8 mouse cellular contexts compared by ENCODE assay signal in genomic region chrX:135796305-135797211, GRCm38 (mm10). TPM values are rescaled to one million over a fixed set of nuclear protein-coding genes. Genes with fewer than 3 reads are reported as not detected.
DNase-seq lines count a peak whose midpoint lies in the region; ATAC-seq and TF ChIP-seq lines count a peak whose summit lies in the region.
"Not testable (repeated sequence)": the region's sequence is repeated elsewhere in the genome, so short reads cannot be mapped to it uniquely, and the experiment has no call there.

No protein-coding gene starts in this region.

- WGBS in heart, embryonic 15.5 days, result 13% methylated on average over 21 of the region's 26 CpGs
- WGBS in kidney, embryonic 15.5 days, result 28% methylated on average over 26 of the region's 26 CpGs
- 14% methylated on average over 25 of the region's 26 CpGs for WGBS in liver, embryonic 16.5 days (ENCODE audit: insufficient replicate concordance)
- 22% methylated on average over 20 of the region's 26 CpGs for WGBS in midbrain, postnatal 0 days
- 14% methylated on average over 20 of the region's 26 CpGs for WGBS in stomach, postnatal 0 days

- H3K4me3 ChIP-seq in ES-Bruce4 (ENCODE audit: low read depth, low read length), result peak overlapping the region; percentile 78
- H3K4me3 ChIP-seq in embryonic fibroblast, embryonic 13.5 days (ENCODE audit: insufficient read depth, low read length), result peak overlapping the region; percentile 25
- H3K4me3 ChIP-seq in heart, embryonic 15.5 days, result peak overlapping the region; percentile 61
- peak overlapping the region; percentile 59 for H3K4me3 ChIP-seq in kidney, embryonic 15.5 days (replicated peaks)
- peak overlapping the region; percentile 47 for H3K4me3 ChIP-seq in liver, embryonic 16.5 days (ENCODE audit: low read depth, low read length)
- H3K4me3 ChIP-seq in midbrain, postnatal 0 days (ENCODE audit: low read depth, low read length), result peak overlapping the region; percentile 52
- peak overlapping the region; percentile 45 for H3K4me3 ChIP-seq in stomach, postnatal 0 days (ENCODE audit: low read depth, low read length)

- not testable (repeated sequence) for H3K27me3 ChIP-seq in ES-Bruce4 (ENCODE audit: control insufficient read depth, insufficient read depth, low read length, poor library complexity, severe bottlenecking); heart, embryonic 15.5 days; kidney, embryonic 15.5 days; liver, embryonic 16.5 days (ENCODE audit: control insufficient read depth, insufficient read depth, low read depth, low read length); midbrain, postnatal 0 days (ENCODE audit: insufficient read depth, low read length); stomach, postnatal 0 days (ENCODE audit: control insufficient read depth, insufficient read depth, low read length)

- ATAC-seq in heart, embryonic 15.5 days (replicated peaks; ENCODE audit: insufficient number of reproducible peaks, insufficient read depth, low FRiP score, low read depth), result peak; percentile 56
- peak; percentile 80 for ATAC-seq in kidney, embryonic 15.5 days (replicated peaks; ENCODE audit: low FRiP score)
- peak; percentile 35 for ATAC-seq in liver, embryonic 16.5 days (ENCODE audit: low read depth)
- peak; percentile 31; the same call in 1 of the 2 replicates for ATAC-seq in midbrain, postnatal 0 days (ENCODE audit: low FRiP score)
- peak; percentile 65 for ATAC-seq in stomach, postnatal 0 days (ENCODE audit: low FRiP score, low TSS enrichment)

- not testable (repeated sequence) for H3K4me1 ChIP-seq in ES-Bruce4 (ENCODE audit: control insufficient read depth, insufficient read depth, low read length); embryonic fibroblast, embryonic 13.5 days (ENCODE audit: control insufficient read depth, insufficient read depth, low read length); heart, embryonic 15.5 days (replicated peaks); kidney, embryonic 15.5 days; liver, embryonic 16.5 days (ENCODE audit: control insufficient read depth, low read depth, low read length); midbrain, postnatal 0 days (ENCODE audit: insufficient read depth, low read length); stomach, postnatal 0 days (replicated peaks; ENCODE audit: control insufficient read depth, insufficient read depth)

- not testable (repeated sequence) for H3K9me3 ChIP-seq in ES-Bruce4 (replicated peaks; ENCODE audit: control insufficient read depth, insufficient read depth, low read length, poor library complexity, severe bottlenecking); heart, embryonic 15.5 days (replicated peaks); kidney, embryonic 15.5 days (replicated peaks); liver, embryonic 16.5 days (replicated peaks; ENCODE audit: control insufficient read depth, low read length); midbrain, postnatal 0 days (ENCODE audit: low read length); stomach, postnatal 0 days (ENCODE audit: control insufficient read depth, low read length)

- H3K36me3 ChIP-seq in ES-Bruce4 (ENCODE audit: control insufficient read depth, insufficient read depth, low read length, poor library complexity, severe bottlenecking); heart, embryonic 15.5 days; liver, embryonic 16.5 days (ENCODE audit: control insufficient read depth, insufficient read depth); midbrain, postnatal 0 days (ENCODE audit: insufficient read depth, low read length); stomach, postnatal 0 days (ENCODE audit: control insufficient read depth, insufficient read depth, low read length): not testable (repeated sequence)
- peaks cover 23% of the 10 kb centered on the region for H3K36me3 ChIP-seq in kidney, embryonic 15.5 days

- not testable (repeated sequence) for TF ChIP-seq EP300 in ES-Bruce4 (IDR thresholded peaks at IDR 0.05; ENCODE audit: insufficient read depth, low read depth, low read length); stomach, postnatal 0 days (optimal IDR thresholded peaks at IDR 0.05)

- H3K9ac ChIP-seq in ES-Bruce4 (ENCODE audit: low read depth, poor library complexity, severe bottlenecking), result peak overlapping the region; percentile 83
- peak overlapping the region; percentile 65 for H3K9ac ChIP-seq in heart, embryonic 15.5 days
- H3K9ac ChIP-seq in kidney, embryonic 15.5 days, result peak overlapping the region; percentile 47
- peak overlapping the region; percentile 16; the same call in 1 of the 2 replicates for H3K9ac ChIP-seq in liver, embryonic 16.5 days (ENCODE audit: low read depth, low read length)
- H3K9ac ChIP-seq in midbrain, postnatal 0 days (replicated peaks; ENCODE audit: low read length, poor library complexity, severe bottlenecking), result peak overlapping the region; percentile 79
- H3K9ac ChIP-seq in stomach, postnatal 0 days (ENCODE audit: low read length), result peak overlapping the region; percentile 51

- peak; percentile 33 to 49 for DNase-seq in cerebellum, adult 18-20 months
- DNase-seq in midbrain, postnatal 0 days (ENCODE audit: low spot score), result peak; percentile 2
- DNase-seq in stomach, postnatal 0 days (ENCODE audit: low spot score), result peak; percentile 15

- peak overlapping the region; percentile 71 for H3K4me2 ChIP-seq in heart, embryonic 15.5 days
- peak overlapping the region; percentile 63 for H3K4me2 ChIP-seq in kidney, embryonic 15.5 days
- H3K4me2 ChIP-seq in liver, embryonic 16.5 days (ENCODE audit: low read depth, low read length), result peak overlapping the region; percentile 54
- peak overlapping the region; percentile 42 for H3K4me2 ChIP-seq in midbrain, postnatal 0 days (ENCODE audit: low read depth, low read length, poor library complexity, severe bottlenecking)
- H3K4me2 ChIP-seq in stomach, postnatal 0 days (replicated peaks; ENCODE audit: low read depth), result peak overlapping the region; percentile 66

- TF ChIP-seq POLR2A in ES-Bruce4 (IDR thresholded peaks at IDR 0.05; ENCODE audit: insufficient read depth, low read length); embryonic fibroblast, embryonic 13.5 days (IDR thresholded peaks at IDR 0.05; ENCODE audit: low read depth, low read length): not testable (repeated sequence)

- not testable (repeated sequence) for TF ChIP-seq CTCF in ES-Bruce4 (IDR thresholded peaks at IDR 0.05; ENCODE audit: low read depth, low read length); embryonic fibroblast, embryonic 13.5 days (IDR thresholded peaks at IDR 0.05; ENCODE audit: borderline replicate concordance, insufficient read depth, low read length); midbrain, postnatal 0 days (IDR thresholded peaks at IDR 0.05); stomach, postnatal 0 days (IDR thresholded peaks at IDR 0.05; ENCODE audit: low read depth)

- H3K27ac ChIP-seq in ES-Bruce4 (ENCODE audit: insufficient read depth, low read length); embryonic fibroblast, embryonic 13.5 days (ENCODE audit: insufficient read depth, low read length); liver, embryonic 16.5 days (ENCODE audit: low read length); stomach, postnatal 0 days (replicated peaks): not testable (repeated sequence)
- H3K27ac ChIP-seq in heart, embryonic 15.5 days, result peak overlapping the region; percentile 34; the same call in 1 of the 2 replicates
- H3K27ac ChIP-seq in kidney, embryonic 15.5 days, result peak overlapping the region; percentile 41; the same call in 1 of the 2 replicates
- H3K27ac ChIP-seq in midbrain, postnatal 0 days (ENCODE audit: low read depth, low read length), result peak overlapping the region; percentile 84

RNA-seq across cellular contexts. Expression of gene Bhlhb9, which starts 0.8 kb away (rescaled TPM):
- polyA plus RNA-seq in ES-Bruce4 (2011; ENCODE audit: insufficient read depth, insufficient read length, low read depth, missing spikeins), result 25.7 and 29.8 TPM in 2 replicates
- 27.6 and 32.9 TPM in 2 replicates for polyA plus RNA-seq in embryonic fibroblast, embryonic 13.5 days (2011; ENCODE audit: insufficient read length, low read depth, missing spikeins)
- 62.3 and 62.8 TPM in 2 replicates for polyA plus RNA-seq in heart, embryonic 15.5 days (2015; fragmentation: Nextera tagmentation; extraction: Ambion mirVana)
- 54.4 and 56.9 TPM in 2 replicates for polyA plus RNA-seq in kidney, embryonic 15.5 days (2015; fragmentation: Nextera tagmentation; extraction: Ambion mirVana)
- 9.8 and 10.4 TPM in 2 replicates for polyA plus RNA-seq in liver, embryonic 16.5 days (2015; fragmentation: Nextera tagmentation; extraction: Ambion mirVana)
- total RNA-seq in midbrain, postnatal 0 days (2014; rRNA removed), result 69.9 and 80.2 TPM in 2 replicates
- 106 and 109 TPM in 2 replicates for polyA plus RNA-seq in midbrain, postnatal 0 days (2015; fragmentation: Nextera tagmentation; extraction: Ambion mirVana)
- 16.1 and 16.6 TPM in 2 replicates for polyA plus RNA-seq in stomach, postnatal 0 days (2015; fragmentation: Nextera tagmentation; extraction: Ambion mirVana)

RNA-seq across cellular contexts. Expression of gene Gprasp2, which starts 42.3 kb away (rescaled TPM):
- 25.2 and 30.4 TPM in 2 replicates for polyA plus RNA-seq in ES-Bruce4 (2011; ENCODE audit: insufficient read depth, insufficient read length, low read depth, missing spikeins)
- polyA plus RNA-seq in embryonic fibroblast, embryonic 13.5 days (2011; ENCODE audit: insufficient read length, low read depth, missing spikeins), result 2.4 and 6.3 TPM in 2 replicates
- polyA plus RNA-seq in heart, embryonic 15.5 days (2015; fragmentation: Nextera tagmentation; extraction: Ambion mirVana), result 17.6 and 22.7 TPM in 2 replicates
- polyA plus RNA-seq in kidney, embryonic 15.5 days (2015; fragmentation: Nextera tagmentation; extraction: Ambion mirVana), result 24.9 and 27.6 TPM in 2 replicates
- polyA plus RNA-seq in liver, embryonic 16.5 days (2015; fragmentation: Nextera tagmentation; extraction: Ambion mirVana), result 1.4 and 1.5 TPM in 2 replicates
- 198 and 252 TPM in 2 replicates for total RNA-seq in midbrain, postnatal 0 days (2014; rRNA removed)
- polyA plus RNA-seq in midbrain, postnatal 0 days (2015; fragmentation: Nextera tagmentation; extraction: Ambion mirVana), result 285 and 291 TPM in 2 replicates
- 6.1 and 6.2 TPM in 2 replicates for polyA plus RNA-seq in stomach, postnatal 0 days (2015; fragmentation: Nextera tagmentation; extraction: Ambion mirVana)

RNA-seq across cellular contexts. Expression of gene Armcx5, which starts 54.0 kb away (rescaled TPM):
- polyA plus RNA-seq in ES-Bruce4 (2011; ENCODE audit: insufficient read depth, insufficient read length, low read depth, missing spikeins), result 11.0 and 11.3 TPM in 2 replicates
- polyA plus RNA-seq in embryonic fibroblast, embryonic 13.5 days (2011; ENCODE audit: insufficient read length, low read depth, missing spikeins), result 9.9 and 10.5 TPM in 2 replicates
- 7.9 and 9.0 TPM in 2 replicates for polyA plus RNA-seq in heart, embryonic 15.5 days (2015; fragmentation: Nextera tagmentation; extraction: Ambion mirVana)
- polyA plus RNA-seq in kidney, embryonic 15.5 days (2015; fragmentation: Nextera tagmentation; extraction: Ambion mirVana), result 9.7 and 10.9 TPM in 2 replicates
- 2.9 and 3.5 TPM in 2 replicates for polyA plus RNA-seq in liver, embryonic 16.5 days (2015; fragmentation: Nextera tagmentation; extraction: Ambion mirVana)
- 13.1 and 22.9 TPM in 2 replicates for total RNA-seq in midbrain, postnatal 0 days (2014; rRNA removed)
- 23.8 and 31.7 TPM in 2 replicates for polyA plus RNA-seq in midbrain, postnatal 0 days (2015; fragmentation: Nextera tagmentation; extraction: Ambion mirVana)
- 6.5 TPM in 2 replicates for polyA plus RNA-seq in stomach, postnatal 0 days (2015; fragmentation: Nextera tagmentation; extraction: Ambion mirVana)

RNA-seq across cellular contexts. Expression of gene Gprasp1, which starts 54.0 kb away (rescaled TPM):
- 47.8 and 49.3 TPM in 2 replicates for polyA plus RNA-seq in ES-Bruce4 (2011; ENCODE audit: insufficient read depth, insufficient read length, low read depth, missing spikeins)
- 40.1 and 47.5 TPM in 2 replicates for polyA plus RNA-seq in embryonic fibroblast, embryonic 13.5 days (2011; ENCODE audit: insufficient read length, low read depth, missing spikeins)
- polyA plus RNA-seq in heart, embryonic 15.5 days (2015; fragmentation: Nextera tagmentation; extraction: Ambion mirVana), result 26.1 and 35.1 TPM in 2 replicates
- 46.2 and 47.6 TPM in 2 replicates for polyA plus RNA-seq in kidney, embryonic 15.5 days (2015; fragmentation: Nextera tagmentation; extraction: Ambion mirVana)
- polyA plus RNA-seq in liver, embryonic 16.5 days (2015; fragmentation: Nextera tagmentation; extraction: Ambion mirVana), result 6.5 and 6.7 TPM in 2 replicates
- 378 and 474 TPM in 2 replicates for total RNA-seq in midbrain, postnatal 0 days (2014; rRNA removed)
- 288 and 301 TPM in 2 replicates for polyA plus RNA-seq in midbrain, postnatal 0 days (2015; fragmentation: Nextera tagmentation; extraction: Ambion mirVana)
- 10.9 and 11.3 TPM in 2 replicates for polyA plus RNA-seq in stomach, postnatal 0 days (2015; fragmentation: Nextera tagmentation; extraction: Ambion mirVana)

Comparison
In these comparisons a context has a peak if more than half of its experiments do, and no peak if none do; other contexts are left out.
1. H3K4me3 ChIP-seq: peak in every context shown above with its lines; median percentile 78 in ES-Bruce4; 61 in heart, embryonic 15.5 days; 59 in kidney, embryonic 15.5 days; 52 in midbrain, postnatal 0 days; 47 in liver, embryonic 16.5 days; 45 in stomach, postnatal 0 days; 25 in embryonic fibroblast, embryonic 13.5 days.
2. H3K9ac ChIP-seq: peak in every context shown above with its lines; median percentile 83 in ES-Bruce4; 79 in midbrain, postnatal 0 days; 65 in heart, embryonic 15.5 days; 51 in stomach, postnatal 0 days; 47 in kidney, embryonic 15.5 days; 16 in liver, embryonic 16.5 days.